Mouse (Mus musculus) adrenal gland (tissue): ENCODE data around the gene Megf11.

Experiments
- intact Hi-C: fragments of 180-260 bp; cut with DNase I; formaldehyde crosslinking; loops from one replicate; pipeline ENCODE4 v1.15.1; 2025

Megf11 gene

DNA sequence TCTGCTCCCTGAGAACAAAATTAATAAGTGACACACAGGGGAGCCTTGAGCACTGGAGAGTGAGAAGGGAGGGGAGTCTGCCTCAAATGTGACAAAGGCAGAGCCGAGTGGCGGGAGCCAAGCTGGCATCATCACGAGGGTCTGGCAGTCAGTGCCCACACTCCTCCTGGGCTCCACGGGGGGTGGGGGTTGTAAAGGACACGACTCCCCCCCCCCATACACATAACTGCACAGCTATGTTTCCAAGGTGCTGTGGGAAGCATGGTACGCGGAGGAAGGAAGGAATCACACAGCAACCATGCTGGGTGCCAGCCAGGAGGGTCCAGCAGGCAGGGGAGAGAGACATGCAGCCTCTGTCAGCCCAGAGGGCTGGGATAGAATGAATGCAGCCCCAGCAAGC lies 170.2 kb downstream of the Megf11 start:
- intact Hi-C loops: no loop called here

DNA sequence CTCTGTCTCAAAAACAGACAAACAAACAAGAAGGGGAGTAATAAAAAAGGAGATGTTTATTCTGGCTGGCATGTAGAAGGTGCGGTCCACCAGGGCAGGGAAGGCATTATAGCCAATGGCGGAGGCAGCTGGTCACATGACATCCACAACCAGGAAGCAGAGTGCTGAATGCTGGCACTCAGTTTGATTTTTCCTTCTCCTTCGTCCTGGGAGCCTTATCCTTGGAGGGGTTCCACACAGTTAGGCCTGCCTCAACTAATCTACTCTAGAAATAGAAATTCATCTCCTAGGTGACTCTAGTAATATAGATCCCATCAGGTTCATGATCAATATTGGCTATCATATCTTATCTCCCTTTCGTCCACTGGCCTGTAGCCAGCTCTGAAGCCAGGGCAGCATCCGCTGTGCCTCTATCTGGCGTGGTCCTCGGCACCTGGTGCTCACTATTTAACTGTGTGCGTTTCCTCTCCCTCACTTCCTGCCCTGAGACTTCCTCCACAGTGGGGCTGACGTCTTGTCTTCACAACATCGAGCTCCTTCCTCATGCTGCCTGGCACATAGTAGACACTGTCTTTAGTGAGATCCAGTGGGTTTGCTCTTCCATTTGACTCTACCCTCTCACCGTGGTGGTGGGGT lies 171.8 kb downstream of the Megf11 start:
- intact Hi-C loops: no loop called here

- intact Hi-C loops: no loop called here
Measured at GRCm38 (mm10) chr9:64557846-64558530, 172.6 kb downstream of the Megf11 start.

DNA sequence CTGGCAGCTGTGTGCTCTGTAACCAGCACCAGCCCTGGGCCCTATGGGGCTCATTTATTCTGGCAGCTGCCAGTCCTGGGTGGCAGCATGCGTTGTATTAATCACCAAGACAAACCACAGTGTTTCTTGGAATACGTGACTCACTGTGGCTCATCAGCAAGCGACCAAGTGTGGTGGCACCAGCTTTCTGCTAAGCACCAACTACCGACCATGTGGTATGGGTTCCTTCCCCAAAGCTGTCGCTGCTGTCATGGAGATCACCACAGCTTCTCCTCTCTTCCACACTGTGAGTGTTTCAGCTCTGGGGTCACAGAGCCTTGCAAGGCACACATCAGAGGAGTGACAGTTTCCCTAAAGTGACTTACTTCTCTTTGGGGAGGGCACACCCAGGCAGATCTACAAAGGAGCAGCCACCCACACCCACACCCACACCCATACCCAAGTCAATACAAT lies 178.9 kb downstream of the Megf11 start:
- intact Hi-C loops: no loop called here

- intact Hi-C loops: no loop called here
Measured at GRCm38 (mm10) chr9:64565915-64566314, 180.5 kb downstream of the Megf11 start.

DNA sequence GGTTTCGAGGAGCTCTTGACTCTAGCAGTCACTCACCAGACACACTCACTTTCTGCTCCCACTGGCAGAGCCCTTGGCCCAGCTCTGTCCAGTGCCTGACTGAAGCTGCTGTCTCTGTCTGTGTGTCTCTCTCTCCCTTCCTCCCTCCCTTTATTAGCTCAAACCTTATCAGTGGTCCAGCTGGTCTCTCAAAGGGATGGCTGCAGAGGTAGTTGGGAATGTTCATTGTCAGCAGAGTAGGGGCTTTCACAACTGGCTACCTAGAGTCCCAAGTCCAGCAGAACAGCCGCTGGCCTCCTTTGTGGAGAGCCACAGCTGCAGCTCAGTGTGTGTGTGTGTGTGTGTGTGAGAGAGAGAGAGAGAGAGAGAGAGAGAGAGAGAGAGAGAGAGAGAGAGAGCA lies 180.9 kb downstream of the Megf11 start:
- intact Hi-C loops: no loop called here

DNA sequence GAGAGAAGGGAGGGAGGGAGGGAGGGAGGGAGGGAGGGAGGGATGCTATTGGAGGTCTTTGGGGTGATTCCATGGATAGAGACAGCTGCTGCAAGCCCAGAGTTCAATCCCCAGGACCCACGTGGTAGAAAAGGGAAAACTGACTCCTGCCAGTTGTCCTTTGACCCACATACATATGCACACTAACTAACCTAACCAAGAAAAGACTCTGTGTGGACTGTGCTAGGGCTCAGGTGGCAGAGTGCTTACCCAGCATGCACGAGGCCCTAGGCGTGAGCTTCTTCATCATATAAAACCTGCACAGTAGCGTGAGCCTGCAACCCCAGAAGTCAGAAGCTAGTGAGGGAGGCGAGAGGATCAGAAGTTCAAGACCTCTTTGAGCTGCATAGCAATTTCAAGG lies 182.1 kb downstream of the Megf11 start:
- intact Hi-C loops: no loop called here

DNA sequence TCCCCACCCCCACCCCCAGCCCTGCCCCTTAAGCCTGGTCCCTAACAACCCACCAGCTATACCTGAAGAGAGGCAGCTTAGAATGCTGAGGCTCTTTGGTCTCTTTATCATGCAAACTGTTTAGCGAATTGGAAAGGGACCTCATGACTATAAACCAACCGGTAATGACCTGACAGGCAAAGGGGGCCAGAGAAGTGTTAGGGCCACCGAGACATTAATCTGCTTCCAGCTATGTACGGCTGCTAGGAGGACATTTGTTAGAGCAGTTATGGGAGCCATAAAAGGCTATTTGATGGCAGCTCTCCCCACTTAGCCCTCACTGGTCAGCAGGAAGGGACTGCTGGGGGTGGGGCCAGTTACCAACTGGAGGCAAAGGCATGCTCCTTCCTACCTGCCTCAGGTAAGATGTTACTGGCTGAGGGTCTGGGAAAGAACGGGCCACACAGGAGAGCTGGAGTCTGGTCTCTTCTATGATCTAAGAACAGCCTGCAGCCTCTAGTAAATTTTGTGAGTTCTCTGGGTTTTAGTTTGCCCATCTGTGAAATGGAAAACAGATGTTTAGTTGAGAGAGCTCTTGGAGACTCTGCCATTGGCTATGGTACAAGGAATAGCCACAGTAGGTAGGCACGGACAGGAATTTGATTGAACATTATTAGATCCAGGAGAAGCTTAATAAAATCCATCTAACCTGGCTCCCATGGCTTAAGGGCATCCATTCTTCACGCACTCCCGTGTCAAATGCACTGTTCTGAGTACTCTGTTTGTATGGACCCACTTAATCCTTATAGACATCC lies 183.2 kb downstream of the Megf11 start:
- intact Hi-C loops: no loop called here

DNA sequence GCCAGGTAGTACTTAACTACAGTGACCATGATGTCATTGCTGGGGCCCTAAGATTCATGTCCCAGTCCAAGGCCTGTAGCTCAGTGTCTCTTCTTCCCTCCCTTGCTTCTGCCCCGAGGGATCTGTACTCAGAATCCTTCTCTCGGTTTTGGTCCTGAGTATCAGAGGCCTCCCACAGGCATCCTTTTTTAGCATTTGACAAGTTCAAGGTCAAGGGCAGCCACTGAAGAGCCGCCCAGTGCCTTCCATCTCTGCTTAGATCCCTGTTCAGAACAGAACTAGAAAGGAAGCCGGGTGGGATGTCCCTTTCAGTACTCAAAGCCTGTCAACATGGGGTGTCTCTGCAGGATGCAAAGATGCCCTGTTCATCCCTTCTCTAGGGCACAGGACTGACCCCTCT lies 185.0 kb downstream of the Megf11 start:
- intact Hi-C loops: no loop called here

GRCm38 (mm10) chr9:64571091-64571490 lies 185.7 kb downstream of the Megf11 start:
- intact Hi-C loops: no loop called here

- intact Hi-C loops: no loop called here
Measured at GRCm38 (mm10) chr9:64572629-64573190, 187.3 kb downstream of the Megf11 start.

GRCm38 (mm10) chr9:64575658-64576057 lies 190.2 kb downstream of the Megf11 start:
- intact Hi-C loops: no loop called here

DNA sequence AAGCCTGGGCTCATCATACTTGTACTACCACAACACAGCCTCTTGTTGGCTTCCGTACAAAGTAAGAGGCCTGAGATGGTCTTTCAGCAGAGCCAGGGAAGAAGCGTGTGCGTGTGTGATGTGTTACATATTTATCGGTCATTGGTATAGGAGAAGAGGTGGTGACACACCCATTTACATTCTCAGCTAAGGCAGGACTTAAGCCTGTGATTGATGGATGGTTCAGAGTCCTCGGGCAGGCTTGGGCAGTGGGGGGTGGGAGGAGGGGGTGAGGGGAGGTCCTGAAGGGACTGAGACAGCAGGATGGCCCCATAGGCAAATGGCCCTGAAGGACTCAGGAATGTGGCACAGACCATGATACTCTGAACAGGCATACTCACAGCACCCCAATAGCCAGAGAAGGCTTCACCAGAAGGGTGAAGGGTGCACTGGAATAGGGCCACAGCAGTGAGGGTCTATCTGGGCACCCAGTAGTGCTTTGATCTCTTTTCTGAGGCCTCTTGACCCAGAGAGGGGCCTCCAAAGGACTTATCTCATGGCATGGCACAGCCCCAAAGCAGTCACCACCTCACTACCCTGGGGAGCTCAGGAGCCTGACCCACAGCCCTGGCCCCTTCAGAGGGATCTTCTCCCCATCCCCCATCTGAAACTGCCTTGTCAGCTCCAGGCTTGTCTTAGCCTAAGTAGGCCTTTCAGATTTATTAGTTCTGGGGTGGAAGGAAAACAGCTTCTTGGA lies 190.9 kb downstream of the Megf11 start:
- intact Hi-C loops: no loop called here

DNA sequence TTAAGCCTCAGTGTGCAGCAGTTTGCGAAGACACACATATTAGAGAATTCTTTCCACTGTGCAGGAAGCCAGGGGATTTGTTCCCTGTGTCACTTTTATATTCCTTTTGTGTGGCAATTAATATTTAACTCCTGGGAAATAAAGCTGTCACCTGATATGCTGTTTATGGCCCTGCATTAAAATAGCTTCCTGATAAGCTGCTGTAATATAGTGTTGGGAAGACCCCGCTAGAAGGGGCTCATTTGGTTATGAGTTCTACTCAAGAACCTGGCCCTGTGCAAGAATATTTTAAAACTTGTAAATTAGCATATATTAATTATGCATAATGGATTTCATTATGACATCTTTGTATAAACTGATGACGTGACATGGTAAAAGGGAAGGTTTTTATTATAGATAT lies 191.7 kb downstream of the Megf11 start:
- intact Hi-C loops: no loop called here

DNA sequence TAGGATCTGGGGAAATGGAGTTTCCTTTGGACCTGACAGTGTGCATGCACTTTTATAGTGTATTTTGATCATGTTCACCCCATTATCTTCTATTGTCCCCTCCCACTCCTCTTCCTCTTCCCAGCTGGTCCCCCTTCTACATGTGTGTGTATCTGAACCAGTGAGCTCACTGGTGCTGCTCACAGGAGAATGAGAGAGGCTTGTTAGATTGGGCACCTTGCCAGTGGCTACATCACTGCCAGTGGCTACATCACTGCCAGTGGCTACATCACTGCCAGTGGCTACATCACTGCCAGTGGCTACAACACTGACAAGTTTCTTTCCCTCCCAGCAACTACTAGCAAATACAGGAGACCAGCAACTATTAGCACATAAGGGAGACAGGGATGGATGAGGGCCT lies 192.6 kb downstream of the Megf11 start:
- intact Hi-C loops: no loop called here

DNA sequence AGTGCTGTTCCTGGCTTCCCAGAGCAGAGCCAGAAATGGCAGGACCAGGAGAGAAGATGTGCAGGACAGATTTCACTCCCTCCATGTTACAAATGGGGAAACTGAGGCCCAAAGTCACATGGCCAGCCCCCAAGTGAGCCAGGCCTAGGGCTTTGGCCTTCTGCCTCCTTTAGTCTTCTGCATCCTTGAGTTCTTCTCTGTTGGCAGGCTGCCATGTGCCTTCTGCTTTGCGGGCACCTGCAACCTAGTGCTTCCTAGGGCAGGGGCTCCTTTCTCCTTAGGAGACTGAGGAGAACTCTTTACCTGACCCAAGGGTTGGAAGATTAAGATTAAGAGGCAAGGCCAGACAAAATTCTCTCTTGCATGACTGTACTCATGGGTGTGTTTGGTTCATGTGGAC lies 193.9 kb downstream of the Megf11 start:
- intact Hi-C loops: no loop called here

GRCm38 (mm10) chr9:64586292-64586691 lies 200.9 kb downstream of the Megf11 start:
- intact Hi-C loops: no loop called here

DNA sequence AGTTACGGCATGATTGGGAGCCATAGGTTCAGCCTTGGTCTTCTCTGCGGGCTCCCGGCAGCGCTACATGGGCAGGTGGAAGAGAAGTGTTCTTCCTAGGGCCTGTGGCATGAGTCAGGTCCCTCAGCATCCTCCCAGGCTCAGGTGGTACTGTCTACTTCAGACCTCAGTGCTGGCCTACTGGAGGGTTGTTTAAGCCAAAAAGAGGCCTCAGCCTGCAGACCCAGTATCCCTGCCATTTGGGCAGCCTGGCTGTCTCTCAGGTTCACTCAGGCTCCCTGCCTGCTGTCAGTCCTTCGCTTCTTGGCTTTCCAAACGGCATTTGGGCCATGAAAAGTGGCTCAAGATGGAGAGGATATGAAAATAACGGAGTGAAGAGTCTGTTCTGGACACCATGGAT lies 202.6 kb downstream of the Megf11 start:
- intact Hi-C loops: no loop called here

GRCm38 (mm10) chr9:64590634-64591041 lies 205.2 kb downstream of the Megf11 start:
- intact Hi-C loops: no loop called here

GRCm38 (mm10) chr9:64591436-64591835 lies 206.0 kb downstream of the Megf11 start:
- intact Hi-C loops: no loop called here

DNA sequence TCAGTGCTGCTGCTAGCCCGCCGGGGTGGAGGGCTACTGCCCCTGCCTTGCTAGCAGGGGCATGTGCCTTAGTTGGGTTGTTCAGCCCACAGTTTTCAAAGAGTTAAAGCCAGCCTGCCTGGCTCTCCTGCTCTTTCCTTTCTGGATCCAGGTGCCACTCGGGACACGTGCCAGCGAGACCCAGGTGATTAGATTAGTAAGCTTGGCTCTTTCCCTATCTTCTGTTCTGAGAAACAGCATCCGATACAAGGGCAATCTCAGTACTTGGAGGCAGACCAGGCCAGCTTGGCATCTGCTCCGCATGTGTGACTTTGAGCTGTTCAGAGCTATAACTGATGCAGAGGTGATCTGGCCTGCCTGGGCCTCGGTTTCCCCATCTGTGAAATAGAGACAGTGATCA lies 209.0 kb downstream of the Megf11 start:
- intact Hi-C loops: no loop called here
